Mouse (Mus musculus) heart, postnatal 14 days (tissue): ENCODE data around the gene Msx2. TPM values are rescaled to one million over a fixed set of nuclear protein-coding genes. Genes with fewer than 3 reads are reported as not detected.
A peak's percentile ranks its signal among the peaks of the same experiment; 100 is the strongest.

Experiments
- DNase-seq, 2 experiments: peaks; one replicate each; pipeline ENCODE4 v3.0.0; 2021 to 2022
- intact Hi-C: fragments of 180-260 bp; cut with DNase I; formaldehyde crosslinking; loops from one replicate; pipeline ENCODE4 v1.15.1; 2025
- long read RNA-seq, 2 experiments: library from polyadenylated mRNA; stranded (forward); transcript quantifications; one replicate each; pipeline ENCODE4 v2.0.0; 2021
- total RNA-seq, 2 experiments: library from RNA; stranded (reverse); gene quantifications; 2 replicates each; pipeline ENCODE4 v1.2.3; 2021

Msx2 gene
- total RNA-seq, result under 1 TPM; 0.65 to 0.71 TPM
- long read RNA-seq, experiment 1, partial matches to known transcripts, result 0 of 2 reads
- long read RNA-seq, experiment 1, other reads (novel, unspliced or antisense), result 0 of 2 reads
- long read RNA-seq, experiment 2, partial matches to known transcripts, result 0 of 1 reads
- long read RNA-seq, experiment 2, other reads (novel, unspliced or antisense), result 0 of 1 reads

GRCm38 (mm10) chr13:53472614-53473124 is at the start of gene Msx2:
Gene Msx2, minus strand, starts transcription at chr13:53473074.
- intact Hi-C loops, result no loop called here
- peak; percentile 74 to 77 for DNase-seq

GRCm38 (mm10) chr13:53521468-53521867 is 48.6 kb upstream of the Msx2 start:
- no peak for DNase-seq
- intact Hi-C loops, result no loop called here

DNA sequence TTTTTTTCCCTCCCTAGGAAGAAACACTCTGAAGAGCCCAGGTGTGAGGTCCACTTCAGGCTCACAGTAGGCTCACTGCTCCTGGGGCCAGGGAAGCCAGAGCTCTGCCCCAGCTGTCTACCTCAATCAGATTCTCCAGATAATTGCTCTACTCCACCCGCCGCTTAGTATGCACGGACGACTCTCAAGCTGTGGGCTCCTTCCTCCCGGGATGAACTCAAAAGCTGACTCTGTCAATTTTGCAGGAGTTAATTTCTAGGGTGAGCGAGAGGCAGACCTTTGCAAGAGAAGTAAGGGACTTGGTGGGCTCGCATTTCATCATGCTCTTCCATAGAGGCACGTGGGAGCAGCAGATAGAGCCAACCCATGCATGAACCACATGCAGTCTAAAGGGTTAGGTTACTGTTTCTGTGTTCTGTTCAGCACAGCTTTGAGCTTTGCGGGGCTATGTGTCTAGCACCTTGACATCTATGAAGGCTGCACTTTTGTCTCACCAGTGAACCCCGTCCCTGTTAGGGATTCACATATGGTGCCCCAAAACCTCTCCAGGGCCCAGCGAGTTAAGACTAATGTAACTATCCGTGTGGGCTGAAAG is 47.6 kb upstream of the Msx2 start:
- intact Hi-C loops, result no loop called here
- no peak for DNase-seq

- no peak for DNase-seq
- intact Hi-C loops, result no loop called here
Measured at GRCm38 (mm10) chr13:53519727-53520126, 46.9 kb upstream of the Msx2 start.

- no peak for DNase-seq
- intact Hi-C loops, result no loop called here
Measured at GRCm38 (mm10) chr13:53518306-53518705, 45.4 kb upstream of the Msx2 start.

- intact Hi-C loops, result no loop called here
- DNase-seq, result no peak
Measured at GRCm38 (mm10) chr13:53514574-53514973, 41.7 kb upstream of the Msx2 start.

GRCm38 (mm10) chr13:53511366-53511765 is 38.5 kb upstream of the Msx2 start:
- intact Hi-C loops, result no loop called here
- DNase-seq, result no peak

GRCm38 (mm10) chr13:53502406-53502805 is 29.5 kb upstream of the Msx2 start:
- no peak for DNase-seq
- intact Hi-C loops, result no loop called here

GRCm38 (mm10) chr13:53501561-53502253 is 28.8 kb upstream of the Msx2 start:
- intact Hi-C loops, result no loop called here

DNA sequence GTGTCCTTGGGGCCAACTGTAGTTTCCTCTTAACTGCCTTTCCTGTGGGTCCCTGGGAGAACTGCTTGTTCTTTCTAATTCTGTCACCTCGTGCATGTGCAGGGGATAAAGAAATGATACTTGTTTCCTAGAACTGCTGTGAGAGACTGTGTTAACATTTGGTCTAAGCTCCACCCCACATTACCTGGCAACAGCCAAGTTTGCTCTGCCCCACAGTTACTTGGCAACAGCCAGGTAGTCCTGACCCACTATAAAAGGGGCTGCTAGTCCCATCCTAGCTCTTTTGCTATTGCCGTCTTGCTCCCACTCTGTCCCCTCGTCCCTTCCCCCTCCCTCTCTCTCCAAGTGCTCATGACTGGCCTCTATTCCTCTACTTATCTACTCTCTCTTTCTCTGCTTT is 28.2 kb upstream of the Msx2 start:
- intact Hi-C loops, result no loop called here
- DNase-seq, result no peak

More at GRCm38 (mm10) chr13:53501561-53502253, 28.8 kb upstream of the Msx2 start:
- DNase-seq, result no peak

GRCm38 (mm10) chr13:53486512-53486911 is 13.6 kb upstream of the Msx2 start:
- no peak for DNase-seq
- intact Hi-C loops, result no loop called here

DNA sequence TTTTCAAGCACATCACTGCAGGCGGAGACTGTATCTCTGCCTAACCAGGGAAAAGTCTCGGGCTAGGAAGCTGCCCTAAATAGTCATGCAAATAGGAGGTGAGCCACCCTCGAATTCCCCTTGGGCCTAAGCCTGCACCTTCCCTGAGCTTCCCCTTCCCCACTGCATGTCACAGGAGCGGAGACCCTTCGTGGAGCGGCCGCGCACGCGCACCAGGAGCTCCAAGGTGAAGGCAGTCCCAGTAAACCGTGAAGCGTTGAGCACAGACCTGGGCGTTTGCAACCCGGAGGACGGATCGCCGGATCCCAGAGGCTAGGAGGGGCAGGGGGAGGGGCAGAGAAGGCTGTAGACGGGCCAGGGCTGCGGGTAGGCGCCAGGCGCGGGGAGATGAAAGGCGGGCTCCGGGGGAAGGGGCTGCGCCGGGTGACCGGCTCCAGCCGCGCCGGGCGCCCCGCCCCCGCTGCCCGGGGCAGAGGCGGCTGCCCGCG is 2.9 kb upstream of the Msx2 start:
- intact Hi-C loops, result no loop called here
- peak; percentile 7 to 10 for DNase-seq

DNA sequence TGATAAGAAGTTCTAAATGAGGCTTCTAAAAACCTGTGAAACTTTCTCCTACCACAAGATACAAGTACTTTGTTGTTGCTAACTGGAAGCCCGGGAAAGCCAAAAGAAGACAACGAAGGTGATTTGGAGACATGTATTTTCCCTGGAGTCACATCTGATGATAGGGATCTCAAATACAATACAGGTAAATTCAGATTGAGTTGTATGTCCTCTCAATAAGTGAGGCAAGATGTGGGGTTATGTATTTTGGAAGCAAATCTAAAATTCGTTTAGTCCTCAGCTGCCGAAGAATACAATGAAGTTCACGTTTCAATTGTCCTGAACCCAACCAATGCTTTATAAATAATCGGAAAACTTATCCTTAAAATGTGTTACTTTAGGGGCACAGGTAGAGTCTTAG is 1.6 kb upstream of the Msx2 start:
- DNase-seq, result no peak
- intact Hi-C loops, result no loop called here

DNA sequence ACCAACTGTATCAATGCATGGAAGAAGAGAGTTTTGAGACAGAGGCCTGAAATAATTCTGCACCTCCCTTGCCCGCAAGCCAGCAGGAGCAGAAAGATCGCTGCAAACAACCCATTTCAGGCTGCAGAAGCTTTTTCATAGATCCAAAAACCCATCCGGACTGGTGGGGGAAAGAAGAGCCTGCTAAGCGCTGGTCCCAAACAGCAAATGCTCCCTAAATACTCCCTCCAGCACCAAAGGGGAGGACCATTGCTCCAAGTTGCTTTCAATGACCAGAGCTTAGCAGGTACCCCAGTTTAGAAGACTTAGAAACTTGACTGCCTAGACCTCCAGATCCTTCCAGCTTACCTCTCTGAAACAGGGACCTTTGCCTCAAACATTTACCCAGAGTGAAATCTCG is 1.1 kb upstream of the Msx2 start:
- no peak for DNase-seq
- intact Hi-C loops, result no loop called here

GRCm38 (mm10) chr13:53473291-53473690 is 417 bp upstream of the Msx2 start:
- intact Hi-C loops, result no loop called here
- DNase-seq, result no peak

DNA sequence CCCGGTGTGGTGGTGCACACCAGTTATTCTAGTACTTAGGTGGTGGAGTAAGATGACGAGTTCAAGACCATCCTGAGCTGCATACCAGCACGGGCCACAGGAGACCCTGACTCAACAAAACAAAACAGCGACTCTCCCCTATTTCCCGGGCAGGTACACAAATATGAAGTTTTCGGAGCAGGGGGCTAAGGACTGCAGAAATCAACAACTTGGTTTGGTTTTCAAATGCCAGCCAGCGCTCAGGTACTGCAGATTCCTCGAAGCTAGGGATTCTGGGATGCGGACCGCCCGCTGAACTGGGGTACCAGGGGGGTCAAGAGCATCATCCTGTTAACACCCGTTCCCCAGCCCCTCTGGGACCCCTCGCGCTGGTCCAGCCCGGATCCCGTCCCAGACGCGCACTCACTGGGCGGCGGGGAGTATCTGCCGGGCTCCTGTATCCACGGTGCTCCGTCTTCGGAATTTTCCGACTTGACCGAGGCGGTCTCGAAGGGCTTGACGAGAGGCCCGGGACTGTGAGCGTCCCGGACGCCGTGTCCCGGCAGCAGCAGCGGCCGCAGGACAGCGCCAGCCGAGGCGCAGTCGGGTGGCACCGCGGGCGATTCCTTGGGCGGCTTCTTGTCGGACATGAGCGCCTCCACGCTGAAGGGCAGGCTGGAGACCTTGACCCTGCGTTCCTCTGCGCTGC is 804 bp downstream of the Msx2 start:
- no peak for DNase-seq
- intact Hi-C loops, result no loop called here

DNA sequence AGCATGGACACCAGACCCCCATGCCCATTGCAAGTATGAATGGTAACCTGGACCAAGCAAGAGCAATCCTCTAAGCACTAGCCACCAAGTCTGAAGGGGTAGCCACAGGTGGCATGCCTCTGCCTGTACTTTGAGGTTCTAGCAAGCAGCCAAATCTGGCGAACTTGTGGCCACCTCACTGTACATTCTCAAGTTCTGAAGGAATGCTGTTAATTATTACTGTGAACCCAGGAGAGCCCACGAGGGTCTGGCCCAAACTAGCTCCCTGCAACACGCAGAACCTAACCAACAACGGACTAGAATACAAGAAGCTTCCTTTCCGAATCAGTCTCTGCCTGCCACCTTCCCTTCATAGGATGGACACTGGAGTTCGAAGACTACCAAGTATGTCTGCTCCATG is 1.5 kb downstream of the Msx2 start:
- no peak for DNase-seq
- intact Hi-C loops, result no loop called here

GRCm38 (mm10) chr13:53470437-53471151 is 2.3 kb downstream of the Msx2 start:
- no peak for DNase-seq
- intact Hi-C loops, result no loop called here

GRCm38 (mm10) chr13:53469756-53470155 is 3.1 kb downstream of the Msx2 start:
- DNase-seq, result no peak
- intact Hi-C loops, result no loop called here

DNA sequence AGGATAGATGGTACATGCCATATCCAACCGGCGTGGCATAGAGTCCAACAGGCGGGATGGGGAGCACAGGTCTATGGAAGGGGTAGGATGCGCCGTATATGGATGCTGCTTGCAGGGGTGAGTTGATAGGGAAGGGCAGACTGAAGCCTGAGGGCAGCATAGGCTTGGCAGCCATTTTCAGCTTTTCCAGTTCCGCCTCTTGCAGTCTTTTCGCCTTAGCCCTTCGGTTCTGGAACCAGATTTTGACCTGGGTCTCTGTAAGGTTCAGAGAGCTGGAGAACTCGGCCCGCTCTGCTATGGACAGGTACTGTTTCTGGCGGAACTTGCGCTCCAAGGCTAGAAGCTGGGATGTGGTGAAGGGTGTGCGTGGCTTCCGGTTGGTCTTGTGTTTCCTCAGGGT is 4.7 kb downstream of the Msx2 start:
- DNase-seq, result no peak
- intact Hi-C loops, result no loop called here
